Mouse (Mus musculus) ES-Bruce4 (cell line): ENCODE results near the gene Tmppe. TPM values are rescaled to one million over a fixed set of nuclear protein-coding genes. Genes with fewer than 3 reads are reported as not detected.
"Not testable (repeated sequence)": the region's sequence is repeated elsewhere in the genome, so short reads cannot be mapped to it uniquely, and the experiment has no call there.

Experiments used
- H3K27ac ChIP-seq: 2 replicates; pipeline ENCODE4 v1.5.1; 2012; ENCODE audit warnings: low read length, inconsistent platforms; ENCODE audit not compliant: insufficient read depth
- H3K27me3 ChIP-seq: 2 replicates; pipeline ENCODE4 v1.6.1; 2012; ENCODE audit warnings: mild to moderate bottlenecking, low read length, inconsistent platforms; ENCODE audit not compliant: control insufficient read depth, poor library complexity, insufficient read depth, severe bottlenecking
- H3K36me3 ChIP-seq: 2 replicates; pipeline ENCODE4 v1.6.1; 2012; ENCODE audit warnings: inconsistent platforms, mild to moderate bottlenecking, low read length, moderate library complexity; ENCODE audit not compliant: control insufficient read depth, poor library complexity, insufficient read depth, severe bottlenecking
- H3K4me1 ChIP-seq: one replicate; pipeline ENCODE4 v1.8.1; 2011; ENCODE audit warnings: low read length; ENCODE audit not compliant: control insufficient read depth, insufficient read depth
- H3K4me3 ChIP-seq: 2 replicates; pipeline ENCODE4 v1.5.1; 2011; ENCODE audit warnings: low read depth, mild to moderate bottlenecking, low read length
- H3K9ac ChIP-seq: 2 replicates; pipeline ENCODE4 v1.6.1; 2012; ENCODE audit warnings: low read depth, mild to moderate bottlenecking, inconsistent platforms; ENCODE audit not compliant: poor library complexity, severe bottlenecking
- H3K9me3 ChIP-seq: replicated peaks from 2 replicates; pipeline ENCODE4 v1.6.1; 2012; ENCODE audit warnings: mild to moderate bottlenecking, low read length, inconsistent platforms; ENCODE audit not compliant: control insufficient read depth, poor library complexity, insufficient read depth, severe bottlenecking
- CTCF ChIP-seq: IDR thresholded peaks from one replicate; pipeline ENCODE4 v1.8.1; 2011; ENCODE audit warnings: low read depth, low read length
- EP300 ChIP-seq: IDR thresholded peaks from 2 replicates; pipeline ENCODE4 v1.6.1; 2011; ENCODE audit warnings: low read depth, low read length; ENCODE audit not compliant: insufficient read depth
- POLR2A ChIP-seq: IDR thresholded peaks from one replicate; pipeline ENCODE4 v1.8.1; 2011; ENCODE audit warnings: low read length; ENCODE audit not compliant: insufficient read depth
- polyA plus RNA-seq: library from polyadenylated mRNA; stranded (reverse); fragments of >200 nt; gene quantifications from 2 replicates; pipeline ENCODE4 v1.2.4, GENCODE M21; 2011; ENCODE audit warnings: low read depth; ENCODE audit not compliant: missing spikeins, insufficient read depth, insufficient read length

Tmppe gene
- polyA plus RNA-seq = 6.5 and 7.3 TPM in 2 replicates

- Histone ChIP-seq H3K27ac (peak within 1 kb of the TSS; percentile 56), H3K4me1 (no peaks in the 10 kb centered on the region), H3K36me3 (peaks cover 9% of the 10 kb centered on the region), H3K27me3 (no peaks in the 10 kb centered on the region), H3K4me3 (peak within 1 kb of the TSS; percentile 86), H3K9me3 (no peaks in the 10 kb centered on the region), H3K9ac (peak within 1 kb of the TSS; percentile 77)
- TF ChIP-seq POLR2A (peak; percentile 90), EP300 (peak; percentile 61; the same call in 1 of the 2 replicates), CTCF (no peak)
Observed at GRCm38 (mm10) chr9:114400949-114401684, at the start of gene Tmppe, which contains the start of gene Glb1. TSS of gene Tmppe (plus strand) at chr9:114401105. TSS of gene Glb1 (plus strand) at chr9:114401076.

GRCm38 (mm10) chr9:114367783-114368470 lies 33.0 kb upstream of the Tmppe start:
- no peak overlapping the region for H3K27ac ChIP-seq
- 0 out of 2 replicates have a peak, but pooled peaks have one; percentile 33 for TF ChIP-seq EP300
- no peak for TF ChIP-seq CTCF
- no peak for TF ChIP-seq POLR2A
- H3K9ac ChIP-seq = peak overlapping the region; percentile 57

GRCm38 (mm10) chr9:114368471-114368858 lies 32.4 kb upstream of the Tmppe start:
- Histone ChIP-seq H3K36me3 (no peaks in the 10 kb centered on the region), H3K27me3 (no peaks in the 10 kb centered on the region), H3K27ac (no peak overlapping the region), H3K9me3 (no peaks in the 10 kb centered on the region), H3K4me1 (no peaks in the 10 kb centered on the region), H3K9ac (peak overlapping the region; percentile 57), H3K4me3 (peak overlapping the region; percentile 61)
- TF ChIP-seq EP300 (no peak), CTCF (no peak), POLR2A (no peak)

More at GRCm38 (mm10) chr9:114367783-114368470, 33.0 kb upstream of the Tmppe start:
- H3K4me1 ChIP-seq = no peaks in the 10 kb centered on the region
- H3K36me3 ChIP-seq = no peaks in the 10 kb centered on the region
- peak overlapping the region; percentile 61 for H3K4me3 ChIP-seq
- no peaks in the 10 kb centered on the region for H3K9me3 ChIP-seq
- H3K27me3 ChIP-seq = no peaks in the 10 kb centered on the region

GRCm38 (mm10) chr9:114369389-114369788 lies 31.5 kb upstream of the Tmppe start:
- not testable (repeated sequence) for H3K27me3 ChIP-seq, H3K4me3 ChIP-seq, H3K4me1 ChIP-seq, H3K9ac ChIP-seq, H3K27ac ChIP-seq, H3K9me3 ChIP-seq, H3K36me3 ChIP-seq

GRCm38 (mm10) chr9:114371717-114372116 lies 29.2 kb upstream of the Tmppe start:
- not testable (repeated sequence) for H3K27me3 ChIP-seq, H3K9ac ChIP-seq, H3K9me3 ChIP-seq, H3K36me3 ChIP-seq, H3K4me1 ChIP-seq, H3K27ac ChIP-seq, H3K4me3 ChIP-seq
- TF ChIP-seq CTCF = peak; percentile 36

- Histone ChIP-seq H3K4me1 (no peaks in the 10 kb centered on the region), H3K36me3 (peaks cover 9% of the 10 kb centered on the region), H3K9ac (no peak overlapping the region), H3K4me3 (no peak overlapping the region), H3K27me3 (no peaks in the 10 kb centered on the region), H3K27ac (no peak overlapping the region), H3K9me3 (no peaks in the 10 kb centered on the region)
- no peak for TF ChIP-seq EP300
- TF ChIP-seq POLR2A = no peak
- no peak for TF ChIP-seq CTCF
Observed at GRCm38 (mm10) chr9:114375276-114375962, 25.5 kb upstream of the Tmppe start.
